Mouse (Mus musculus): ENCODE results near the gene Myrip. TPM values are rescaled to one million over a fixed set of nuclear protein-coding genes. Genes with fewer than 3 reads are reported as not detected.
"Not testable (repeated sequence)": the region's sequence is repeated elsewhere in the genome, so short reads cannot be mapped to it uniquely, and the experiment has no call there.

Myrip gene
- polyA plus RNA-seq, 1 experiment: 8.0 TPM

- TF ChIP-seq POLR2A (IDR thresholded peaks at IDR 0.05; ENCODE audit: borderline replicate concordance, extremely low read depth, insufficient read depth, insufficient read length, poor library complexity, severe bottlenecking) (no peak), CTCF (IDR thresholded peaks at IDR 0.05; ENCODE audit: borderline replicate concordance, extremely low read depth, insufficient read depth, insufficient read length) (no peak)
These were observed 4.4 kb upstream of the Myrip start for GRCm38 (mm10) chr9:120296938-120297337.

GRCm38 (mm10) chr9:120299429-120299828 lies 1.9 kb upstream of the Myrip start:
- TF ChIP-seq POLR2A (IDR thresholded peaks at IDR 0.05; ENCODE audit: borderline replicate concordance, extremely low read depth, insufficient read depth, insufficient read length, poor library complexity, severe bottlenecking): no peak
- TF ChIP-seq CTCF (IDR thresholded peaks at IDR 0.05; ENCODE audit: borderline replicate concordance, extremely low read depth, insufficient read depth, insufficient read length): no peak

More at GRCm38 (mm10) chr9:120296938-120297337, 4.4 kb upstream of the Myrip start:
- DNase-seq (ENCODE audit: low read depth): no peak

GRCm38 (mm10) chr9:120302980-120303452 lies 1.7 kb downstream of the Myrip start:
- TF ChIP-seq POLR2A (IDR thresholded peaks at IDR 0.05; ENCODE audit: borderline replicate concordance, extremely low read depth, insufficient read depth, insufficient read length, poor library complexity, severe bottlenecking) (no peak), CTCF (IDR thresholded peaks at IDR 0.05; ENCODE audit: borderline replicate concordance, extremely low read depth, insufficient read depth, insufficient read length) (no peak)
- DNase-seq (ENCODE audit: low read depth): peak; percentile 63

More at GRCm38 (mm10) chr9:120299429-120299828, 1.9 kb upstream of the Myrip start:
- DNase-seq (ENCODE audit: low read depth): no peak

- DNase-seq (ENCODE audit: low read depth): peak; percentile 75
- TF ChIP-seq CTCF (IDR thresholded peaks at IDR 0.05; ENCODE audit: borderline replicate concordance, extremely low read depth, insufficient read depth, insufficient read length): no peak; the same call in 1 of the 2 replicates
- no peak for TF ChIP-seq POLR2A (IDR thresholded peaks at IDR 0.05; ENCODE audit: borderline replicate concordance, extremely low read depth, insufficient read depth, insufficient read length, poor library complexity, severe bottlenecking)
These were observed 2.4 kb downstream of the Myrip start for GRCm38 (mm10) chr9:120303453-120304299.

GRCm38 (mm10) chr9:120304300-120305137 lies 3.2 kb downstream of the Myrip start:
- TF ChIP-seq POLR2A (IDR thresholded peaks at IDR 0.05; ENCODE audit: borderline replicate concordance, extremely low read depth, insufficient read depth, insufficient read length, poor library complexity, severe bottlenecking): no peak
- no peak for TF ChIP-seq CTCF (IDR thresholded peaks at IDR 0.05; ENCODE audit: borderline replicate concordance, extremely low read depth, insufficient read depth, insufficient read length)
- peak; percentile 22 for DNase-seq (ENCODE audit: low read depth)

- no peak for DNase-seq (ENCODE audit: low read depth)
These were observed 13.9 kb downstream of the Myrip start for GRCm38 (mm10) chr9:120315171-120315570.

GRCm38 (mm10) chr9:120319099-120319498 lies 17.8 kb downstream of the Myrip start:
- TF ChIP-seq CTCF (IDR thresholded peaks at IDR 0.05; ENCODE audit: borderline replicate concordance, extremely low read depth, insufficient read depth, insufficient read length): no peak
- no peak for TF ChIP-seq POLR2A (IDR thresholded peaks at IDR 0.05; ENCODE audit: borderline replicate concordance, extremely low read depth, insufficient read depth, insufficient read length, poor library complexity, severe bottlenecking)
- DNase-seq (ENCODE audit: low read depth): no peak

More at GRCm38 (mm10) chr9:120315171-120315570, 13.9 kb downstream of the Myrip start:
- TF ChIP-seq CTCF (IDR thresholded peaks at IDR 0.05; ENCODE audit: borderline replicate concordance, extremely low read depth, insufficient read depth, insufficient read length): no peak
- no peak for TF ChIP-seq POLR2A (IDR thresholded peaks at IDR 0.05; ENCODE audit: borderline replicate concordance, extremely low read depth, insufficient read depth, insufficient read length, poor library complexity, severe bottlenecking)

GRCm38 (mm10) chr9:120320573-120320972 lies 19.3 kb downstream of the Myrip start:
- TF ChIP-seq POLR2A (IDR thresholded peaks at IDR 0.05; ENCODE audit: borderline replicate concordance, extremely low read depth, insufficient read depth, insufficient read length, poor library complexity, severe bottlenecking) (no peak), CTCF (IDR thresholded peaks at IDR 0.05; ENCODE audit: borderline replicate concordance, extremely low read depth, insufficient read depth, insufficient read length) (no peak)
- no peak for DNase-seq (ENCODE audit: low read depth)

- DNase-seq (ENCODE audit: low read depth): peak; percentile 60
- TF ChIP-seq POLR2A (IDR thresholded peaks at IDR 0.05; ENCODE audit: borderline replicate concordance, extremely low read depth, insufficient read depth, insufficient read length, poor library complexity, severe bottlenecking): no peak
- no peak for TF ChIP-seq CTCF (IDR thresholded peaks at IDR 0.05; ENCODE audit: borderline replicate concordance, extremely low read depth, insufficient read depth, insufficient read length)
These were observed 21.6 kb downstream of the Myrip start for GRCm38 (mm10) chr9:120322702-120323426.

GRCm38 (mm10) chr9:120331048-120331447 lies 29.7 kb downstream of the Myrip start:
- not testable (repeated sequence) for DNase-seq (ENCODE audit: low read depth)

- no peak for DNase-seq (ENCODE audit: low read depth)
- TF ChIP-seq CTCF (IDR thresholded peaks at IDR 0.05; ENCODE audit: borderline replicate concordance, extremely low read depth, insufficient read depth, insufficient read length) (no peak), POLR2A (IDR thresholded peaks at IDR 0.05; ENCODE audit: borderline replicate concordance, extremely low read depth, insufficient read depth, insufficient read length, poor library complexity, severe bottlenecking) (no peak)
These were observed 36.9 kb downstream of the Myrip start for GRCm38 (mm10) chr9:120338172-120338571.

Measured in brain, embryonic 14.5 days (tissue).